Mouse (Mus musculus) induced T-regulatory cell, adult 2 months (primary cell): ENCODE data around the gene Smox.

ENCODE experiments used
- DNase-seq: peaks from one replicate; pipeline ENCODE4 v3.0.0-alpha.2; 2012; ENCODE audit warnings: low read depth

Gene Smox

DNA sequence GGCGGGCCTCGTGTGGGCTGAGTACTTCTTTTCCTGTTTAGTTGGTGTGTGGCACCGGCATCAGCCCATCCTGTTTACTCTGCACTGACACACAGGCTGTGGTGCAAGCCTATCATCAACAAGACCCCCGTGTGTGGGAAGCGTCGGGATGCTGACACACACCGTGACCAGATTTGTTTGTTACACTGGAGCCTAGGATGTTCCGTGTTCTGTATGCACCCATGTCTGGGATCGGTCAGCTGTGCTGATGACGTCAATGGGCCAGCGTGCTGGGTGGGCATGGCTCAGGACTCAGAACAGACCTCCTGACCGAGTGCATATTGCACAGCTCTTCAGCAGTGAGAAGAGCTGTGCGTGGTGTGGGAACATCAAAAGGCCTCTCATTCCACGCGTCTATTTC, 6.2 kb upstream of the Smox start:
- no peak for DNase-seq

- DNase-seq = no peak
Observed at GRCm38 (mm10) chr2:131486046-131486445, 5.2 kb upstream of the Smox start.

GRCm38 (mm10) chr2:131487337-131487736, 4.0 kb upstream of the Smox start:
- DNase-seq = no peak

DNA sequence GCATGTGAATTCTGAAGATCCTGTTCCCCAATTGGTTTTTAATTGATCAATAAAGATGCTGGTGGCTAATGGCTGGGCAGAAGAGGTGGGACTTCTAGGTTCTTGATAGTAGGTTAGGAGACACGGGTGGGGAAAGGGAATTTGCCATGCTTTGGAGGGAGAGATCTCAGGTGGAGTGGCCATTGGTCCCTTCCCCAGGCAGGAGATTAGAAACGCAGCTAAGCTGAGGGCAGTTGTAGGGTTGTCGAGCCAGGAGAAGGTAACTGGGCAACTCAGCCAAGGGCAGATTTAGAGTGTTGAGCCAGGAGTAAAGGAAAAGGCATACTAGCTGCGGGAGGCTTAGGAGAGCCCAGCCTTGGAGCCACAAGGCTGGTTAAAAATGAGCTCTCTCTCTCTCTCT, 3.0 kb upstream of the Smox start:
- DNase-seq = no peak

GRCm38 (mm10) chr2:131488870-131489269, 2.4 kb upstream of the Smox start:
- peak; percentile 39 for DNase-seq

DNA sequence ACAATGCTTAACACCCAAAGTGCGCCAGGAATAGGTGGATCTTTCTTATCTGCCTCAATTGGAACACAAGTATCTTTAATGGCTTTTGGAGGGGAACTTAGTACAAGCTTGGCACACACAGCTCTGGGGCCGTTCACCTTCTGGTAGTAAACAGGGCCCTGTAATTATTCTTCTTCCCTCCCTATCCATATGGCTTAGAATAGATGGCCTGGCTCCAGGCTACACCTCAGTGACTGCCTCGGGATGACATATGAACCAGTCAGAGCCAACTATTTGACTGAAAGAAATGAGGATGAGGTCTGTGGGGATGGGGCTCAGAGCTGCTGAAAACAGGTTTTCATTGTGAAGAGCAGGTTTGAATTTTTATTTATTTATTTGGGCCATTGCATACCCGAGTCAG, 1.7 kb upstream of the Smox start:
- DNase-seq = no peak

GRCm38 (mm10) chr2:131491707-131492595, 655 bp downstream of the Smox start:
- DNase-seq = peak; percentile 88

- peak; percentile 22 for DNase-seq
Observed at GRCm38 (mm10) chr2:131492596-131493139, 1.4 kb downstream of the Smox start.

GRCm38 (mm10) chr2:131493446-131493845, 2.1 kb downstream of the Smox start:
- no peak for DNase-seq

GRCm38 (mm10) chr2:131495256-131495655, 4.0 kb downstream of the Smox start:
- no peak for DNase-seq

GRCm38 (mm10) chr2:131496125-131496820, 5.0 kb downstream of the Smox start:
- no peak for DNase-seq

GRCm38 (mm10) chr2:131497224-131497856, 6.0 kb downstream of the Smox start:
- no peak for DNase-seq

DNA sequence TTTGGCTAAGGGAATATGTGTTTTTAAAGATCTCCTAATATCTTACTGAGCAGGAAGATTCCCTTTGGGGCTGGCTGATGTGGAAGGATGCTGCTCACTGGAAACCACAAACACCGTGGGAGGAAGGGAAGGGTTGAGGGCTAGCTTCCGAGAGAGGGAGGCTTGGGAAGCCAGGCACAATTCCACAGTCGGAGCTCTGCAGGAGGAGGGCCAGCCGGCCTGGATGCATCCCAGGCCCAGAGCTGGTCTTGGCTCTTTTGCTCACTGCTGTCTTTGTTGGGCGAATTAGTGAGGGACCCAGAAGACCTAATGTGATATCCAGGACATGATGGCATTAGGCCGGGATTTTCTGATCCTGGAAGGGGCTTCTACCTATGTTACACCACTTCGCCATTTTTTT, 6.9 kb downstream of the Smox start:
- no peak for DNase-seq

- DNase-seq = no peak
Observed at GRCm38 (mm10) chr2:131499290-131499845, 8.1 kb downstream of the Smox start.

- no peak for DNase-seq
Observed at GRCm38 (mm10) chr2:131501886-131502285, 10.6 kb downstream of the Smox start.

DNA sequence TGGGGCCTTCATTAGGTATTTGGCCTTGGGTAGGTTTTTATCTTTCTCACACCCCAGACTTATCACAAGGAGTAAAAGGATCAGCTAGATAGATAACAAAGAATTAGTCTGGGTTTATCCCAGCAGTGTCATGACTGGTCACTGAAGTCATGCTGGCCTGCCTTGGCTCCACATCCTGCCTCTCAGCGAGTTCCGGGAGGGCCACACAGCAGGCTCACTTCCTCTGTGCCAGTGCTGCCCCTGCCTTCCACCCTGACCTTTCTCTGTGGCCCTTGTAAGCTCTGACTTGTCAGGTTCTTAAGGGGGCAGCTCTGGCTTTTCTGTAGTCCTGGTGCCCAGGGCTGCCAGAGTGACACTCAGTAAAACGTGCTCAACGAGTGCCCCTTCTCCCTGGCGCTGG, 11.3 kb downstream of the Smox start:
- DNase-seq = no peak

GRCm38 (mm10) chr2:131505431-131505830, 14.1 kb downstream of the Smox start:
- peak; percentile 56 for DNase-seq

DNA sequence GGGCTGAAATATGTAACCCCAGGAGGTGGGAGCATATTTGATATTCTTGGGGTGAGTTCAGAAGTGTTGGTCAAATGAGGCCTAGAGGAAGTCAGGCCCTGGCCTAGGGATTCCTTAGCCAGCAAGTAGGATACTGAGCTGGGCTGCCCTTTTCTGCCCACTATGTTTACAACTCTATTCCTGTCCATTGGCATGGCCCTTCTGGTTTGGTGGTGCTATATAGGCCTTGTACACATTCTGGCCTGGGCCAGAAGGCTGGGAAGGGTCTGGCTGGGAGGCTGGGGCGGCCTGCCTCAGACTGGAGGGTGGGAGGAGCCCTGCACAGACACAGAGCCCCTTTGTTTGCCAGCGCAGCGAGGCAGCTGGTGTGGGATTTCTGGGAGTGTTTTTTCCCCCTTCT, 15.1 kb downstream of the Smox start:
- no peak for DNase-seq

DNA sequence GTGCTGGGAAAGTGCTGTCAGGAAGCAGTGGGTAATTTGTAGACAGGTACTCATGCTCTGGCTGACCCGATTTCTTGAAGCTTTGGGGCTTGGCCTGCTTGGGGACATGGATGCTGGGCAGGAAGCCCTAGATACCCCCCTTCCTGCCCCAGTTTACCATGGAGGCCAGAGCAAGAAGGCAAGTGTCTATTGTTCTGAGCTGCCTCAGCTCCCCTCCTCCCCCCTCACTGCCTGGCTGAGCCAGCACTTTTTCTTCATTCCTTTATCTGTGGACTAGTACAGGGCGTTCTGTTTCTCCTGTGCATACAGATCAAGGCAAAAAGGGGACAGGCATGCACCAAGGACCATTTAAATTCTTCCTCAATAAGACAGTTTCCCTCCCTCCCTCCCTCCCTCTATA, 17.2 kb downstream of the Smox start:
- DNase-seq = peak; percentile 29

DNA sequence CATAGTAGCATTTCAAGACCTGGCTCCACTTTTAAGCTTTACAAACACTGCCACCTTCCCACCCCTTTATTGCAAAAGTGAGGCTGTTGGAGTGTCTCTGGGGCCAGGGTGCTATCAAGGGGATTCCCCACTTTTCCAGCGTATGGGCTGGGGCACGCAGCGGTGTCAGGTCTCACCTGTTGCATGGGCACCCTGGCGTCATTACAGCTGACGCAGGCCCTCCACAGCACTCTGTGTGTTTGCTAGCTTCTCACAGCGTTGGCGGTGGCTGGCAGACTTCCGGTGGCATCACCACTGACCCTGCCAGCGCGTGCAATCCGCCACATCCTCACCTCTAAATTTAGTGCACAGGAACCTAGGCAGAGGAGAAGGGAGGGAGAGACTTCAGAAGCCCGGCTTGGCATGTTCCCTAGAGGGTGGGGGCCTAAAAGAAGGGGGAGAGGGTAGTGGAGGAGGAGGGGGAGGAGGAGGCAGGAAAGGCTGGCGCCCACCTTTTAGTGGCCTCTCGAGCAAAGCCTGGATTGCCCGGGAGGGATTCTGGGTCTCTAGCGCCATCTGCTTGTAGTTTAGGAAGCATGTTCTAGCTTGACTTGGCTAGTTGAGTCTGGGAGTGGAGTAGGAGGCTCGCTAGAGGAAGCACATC, 18.5 kb downstream of the Smox start:
- peak; percentile 93 for DNase-seq

DNA sequence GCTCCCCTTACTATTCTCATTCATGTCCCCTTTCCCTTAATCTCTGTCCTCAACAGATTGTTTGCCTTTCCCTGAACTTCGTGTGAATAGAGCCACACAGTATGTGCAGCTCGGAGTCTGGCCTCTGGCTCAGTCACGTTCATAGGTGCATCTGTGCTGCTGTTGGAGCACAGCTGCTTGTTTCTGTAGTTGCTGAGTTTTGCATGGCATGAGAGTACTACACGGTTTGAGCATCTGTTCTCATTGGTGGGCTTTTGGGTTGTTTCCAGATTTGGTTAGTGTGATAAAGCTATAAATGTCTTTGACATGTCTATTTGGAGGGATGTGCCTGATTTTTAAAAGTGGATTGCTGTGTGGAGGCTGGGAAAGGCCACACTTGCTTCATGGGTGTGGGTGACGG, 19.2 kb downstream of the Smox start:
- DNase-seq = no peak

- no peak for DNase-seq
Observed at GRCm38 (mm10) chr2:131513477-131513876, 22.2 kb downstream of the Smox start.
